Mouse (Mus musculus) urinary bladder, postnatal 10 days (tissue): Measurements from ENCODE around the gene Cenpa.
"Not testable (repeated sequence)": the region's sequence is repeated elsewhere in the genome, so short reads cannot be mapped to it uniquely, and the experiment has no call there.

Source experiments
- DNase-seq: peaks from one replicate; pipeline ENCODE4 v3.0.0; 2022; ENCODE audit warnings: low spot score

Gene Cenpa

DNA sequence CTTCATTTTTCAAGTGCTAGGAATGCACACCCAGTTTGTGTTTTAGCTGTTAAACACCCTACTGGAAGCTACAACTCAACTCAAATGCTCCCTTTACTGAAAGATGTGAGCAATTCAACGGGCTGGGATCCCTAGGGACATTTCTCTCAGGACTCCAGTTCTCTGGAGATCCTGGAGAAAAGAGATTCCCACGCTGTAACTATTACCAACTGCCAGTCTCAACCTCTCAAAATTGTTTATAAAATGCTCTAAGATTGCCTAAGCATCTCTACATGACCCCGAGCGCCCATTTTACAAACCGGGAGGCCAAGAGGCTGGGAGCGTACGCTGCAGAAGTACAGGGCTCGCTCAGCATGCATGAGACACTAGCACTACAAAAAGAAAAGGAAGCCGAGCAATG is 19.2 kb upstream of the Cenpa start:
- no peak for DNase-seq

DNA sequence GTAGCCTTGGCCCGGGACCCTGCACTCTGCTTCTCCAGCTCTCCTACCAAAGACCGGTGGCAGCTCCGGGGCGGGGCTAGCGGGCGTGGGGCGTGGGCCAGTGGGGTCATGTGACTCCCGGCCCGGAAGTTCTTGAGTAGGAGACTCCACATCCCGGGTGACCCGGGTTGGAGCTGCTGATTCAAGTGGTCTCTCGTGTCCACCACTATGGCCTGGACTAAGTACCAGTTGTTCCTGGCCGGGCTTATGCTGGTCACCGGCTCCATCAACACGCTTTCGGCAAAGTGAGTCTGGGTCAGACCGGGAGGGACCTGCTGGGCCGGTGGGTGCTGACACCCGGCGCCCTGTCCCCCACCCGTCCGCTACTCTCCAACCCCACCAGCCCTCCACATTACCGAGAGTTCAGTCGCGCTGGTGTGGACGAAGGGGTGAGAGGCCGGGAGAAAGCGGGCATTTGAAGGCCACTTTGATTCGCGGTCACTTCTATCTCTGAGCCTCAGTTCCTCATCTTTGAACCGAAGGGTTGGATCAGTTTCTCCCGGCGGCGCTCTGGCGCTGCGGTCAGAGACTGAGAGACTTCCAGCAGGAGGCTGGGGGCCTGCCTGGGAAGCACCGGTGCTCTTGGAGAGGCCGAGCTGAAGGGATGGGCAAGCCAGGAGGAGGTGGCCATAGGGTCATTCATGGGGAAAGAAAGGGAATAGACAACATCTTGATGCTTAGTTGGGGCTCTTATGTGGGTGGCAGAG is 18.6 kb upstream of the Cenpa start, which contains the start of gene Slc35f6:
Gene Slc35f6 (plus strand): TSS at position 119 of the 746 bp plus-strand sequence.
- peak; percentile 70 for DNase-seq

DNA sequence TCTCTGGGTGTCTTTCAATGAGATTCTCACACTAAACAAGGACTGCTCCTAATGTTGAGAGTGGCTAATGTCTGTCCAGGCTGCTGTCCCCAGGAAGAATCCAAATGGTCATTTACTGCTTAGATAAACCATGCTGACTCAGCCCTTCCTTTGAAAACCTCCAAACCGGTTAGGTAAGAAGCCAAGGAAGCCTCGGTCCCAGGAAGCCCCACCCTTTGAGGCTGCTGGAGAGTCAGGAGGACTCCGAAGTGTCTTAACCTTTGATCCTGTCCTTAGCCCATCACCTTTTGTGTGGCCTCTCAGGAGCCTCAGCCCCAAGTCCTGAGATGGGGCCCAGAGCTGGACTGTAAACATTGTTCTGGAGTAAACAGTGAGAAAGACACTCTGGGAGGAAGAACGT is 17.0 kb upstream of the Cenpa start:
- DNase-seq: no peak

DNA sequence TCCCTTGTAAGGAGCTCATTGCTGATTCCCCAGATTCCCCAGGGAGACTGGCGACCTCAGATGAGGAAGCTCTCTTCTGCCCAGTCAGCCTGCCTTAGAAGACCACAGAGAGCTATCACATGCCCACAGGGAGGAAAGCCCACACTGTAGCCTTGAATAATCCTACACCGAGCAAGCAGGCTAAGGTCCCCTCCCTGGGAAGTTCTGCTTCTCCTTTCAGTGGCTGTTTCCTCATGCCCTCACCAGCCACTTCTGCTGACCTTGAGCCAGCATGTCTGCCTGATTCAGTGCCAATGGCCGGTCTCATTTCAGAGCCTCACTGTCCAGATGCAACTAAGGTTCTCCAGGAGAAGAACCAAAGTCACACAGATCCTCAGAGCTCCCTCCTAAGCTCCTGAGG is 15.8 kb upstream of the Cenpa start:
- DNase-seq: no peak

DNA sequence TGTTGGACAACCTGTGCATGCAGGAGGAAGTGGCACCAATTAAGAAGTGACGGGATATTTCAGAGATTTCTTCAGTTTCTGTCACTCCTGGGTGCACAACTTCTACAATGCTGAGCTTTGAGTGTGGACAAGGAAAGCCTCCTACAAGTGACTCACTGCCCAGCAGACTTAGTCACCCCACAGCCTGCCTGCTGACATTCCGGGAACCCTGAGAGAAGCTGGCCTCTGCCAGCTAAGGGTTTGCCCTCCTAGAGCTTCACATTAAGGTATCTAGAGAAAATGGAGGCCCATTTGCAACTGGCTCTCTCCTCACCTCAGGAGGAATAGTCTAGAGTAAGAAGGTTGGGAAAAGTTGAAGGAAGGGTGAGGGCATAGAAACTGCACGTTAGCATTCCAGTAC is 15.0 kb upstream of the Cenpa start:
- DNase-seq: no peak

DNA sequence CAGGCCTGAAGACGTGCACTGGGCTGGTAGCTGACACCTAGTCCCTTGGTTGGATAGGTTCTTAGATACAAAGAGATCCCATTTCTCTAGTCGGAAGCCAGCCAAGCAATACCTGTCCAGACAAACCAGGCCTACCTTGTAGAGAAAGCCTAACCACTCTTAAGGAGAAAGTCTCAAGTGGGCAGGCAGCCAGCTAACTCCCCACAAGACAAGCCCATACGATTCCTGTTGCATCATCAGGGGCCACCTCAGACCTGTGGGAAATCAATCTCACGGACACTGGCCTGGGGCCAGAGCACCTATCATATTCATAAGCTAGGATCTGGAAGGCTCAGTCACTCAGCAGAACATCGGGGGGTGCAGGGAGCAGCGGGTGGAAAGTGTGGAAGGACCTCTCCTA is 13.3 kb upstream of the Cenpa start:
- no peak for DNase-seq

DNA sequence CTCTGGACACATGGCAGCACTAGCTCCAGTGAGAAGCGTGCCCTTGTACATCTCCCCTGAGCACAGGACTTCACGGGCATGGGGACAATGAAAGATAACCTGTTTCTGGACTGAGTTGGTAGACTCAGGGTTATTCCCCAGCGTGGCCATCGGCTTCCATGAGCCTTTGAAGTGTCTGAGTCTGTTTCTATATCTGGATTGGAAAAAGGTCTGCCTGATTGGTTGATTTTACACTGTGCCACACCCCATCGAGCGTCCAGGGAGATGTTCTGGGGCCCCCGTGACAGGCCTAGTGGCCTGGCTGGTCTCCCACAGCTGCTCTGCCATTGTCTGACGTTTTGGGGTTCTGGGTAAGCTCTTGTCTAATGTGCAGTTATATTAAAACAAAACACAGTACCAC is 11.5 kb upstream of the Cenpa start:
- DNase-seq: no peak

DNA sequence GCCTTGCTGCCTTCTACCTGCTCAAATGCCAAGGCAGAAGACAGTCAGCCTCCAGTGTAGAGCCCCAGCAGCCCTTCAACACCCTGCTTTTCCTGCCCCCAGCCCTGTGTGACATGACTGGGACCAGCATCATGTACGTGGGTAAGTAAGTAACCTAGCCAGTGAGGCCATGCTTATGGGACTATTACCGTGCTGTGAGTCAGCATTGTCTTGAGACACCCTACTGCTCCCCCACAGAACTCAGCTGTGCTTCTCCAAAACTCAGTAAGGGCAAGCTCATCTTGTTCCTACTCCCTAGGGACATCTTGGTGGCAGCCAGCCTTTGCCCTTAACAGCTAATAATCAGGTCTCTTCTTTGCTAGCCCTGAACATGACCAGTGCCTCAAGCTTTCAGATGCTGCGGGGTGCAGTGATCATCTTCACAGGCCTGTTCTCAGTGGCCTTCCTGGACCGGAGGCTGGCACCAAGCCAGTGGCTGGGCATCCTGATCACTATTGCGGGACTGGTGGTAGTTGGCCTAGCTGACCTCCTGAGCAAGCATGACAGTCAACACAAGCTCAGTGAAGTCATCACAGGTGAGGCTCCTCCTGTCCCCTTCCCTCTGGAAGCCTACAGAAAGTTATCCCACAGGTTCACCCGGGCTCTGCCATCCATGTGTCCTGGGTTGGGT is 10.9 kb upstream of the Cenpa start:
- DNase-seq: no peak

DNA sequence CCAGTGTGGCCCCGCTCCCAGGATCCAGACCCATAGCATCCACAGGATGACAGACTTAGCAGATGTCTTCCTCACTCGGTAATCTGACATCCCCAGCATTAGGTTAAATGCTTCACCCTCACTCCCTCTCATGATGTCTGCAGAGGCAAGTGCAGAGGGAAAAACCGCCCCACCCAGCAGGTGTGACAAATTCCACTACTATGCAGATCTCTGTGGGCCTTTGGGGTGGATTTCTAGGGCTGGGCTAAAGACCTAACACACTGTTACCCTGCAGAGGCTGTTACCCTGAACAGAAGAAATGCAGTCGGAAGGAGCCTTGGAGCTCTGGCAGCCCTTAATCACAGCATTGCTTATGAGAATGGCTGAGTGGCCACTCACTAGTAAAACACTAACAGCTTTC is 7.5 kb upstream of the Cenpa start:
- DNase-seq: no peak

DNA sequence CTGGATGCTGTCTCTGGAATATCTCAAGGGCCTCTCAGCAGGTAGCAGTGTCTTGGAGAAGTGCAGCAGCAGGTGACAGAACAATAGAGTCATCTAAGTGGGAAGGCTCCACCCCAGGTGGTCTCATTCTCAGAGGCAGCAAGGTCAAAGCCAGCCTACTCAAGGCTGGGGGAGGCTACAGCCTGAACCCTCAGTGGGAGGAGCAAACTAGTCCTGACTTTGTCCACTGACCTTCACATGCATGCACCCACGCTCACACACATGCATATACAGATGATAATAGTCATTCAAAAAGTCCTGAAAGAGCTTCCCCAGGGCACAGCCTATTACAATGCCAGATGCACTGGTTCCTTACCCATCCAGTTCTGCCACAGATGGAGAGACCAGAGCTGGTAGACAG is 6.3 kb upstream of the Cenpa start:
- no peak for DNase-seq

DNA sequence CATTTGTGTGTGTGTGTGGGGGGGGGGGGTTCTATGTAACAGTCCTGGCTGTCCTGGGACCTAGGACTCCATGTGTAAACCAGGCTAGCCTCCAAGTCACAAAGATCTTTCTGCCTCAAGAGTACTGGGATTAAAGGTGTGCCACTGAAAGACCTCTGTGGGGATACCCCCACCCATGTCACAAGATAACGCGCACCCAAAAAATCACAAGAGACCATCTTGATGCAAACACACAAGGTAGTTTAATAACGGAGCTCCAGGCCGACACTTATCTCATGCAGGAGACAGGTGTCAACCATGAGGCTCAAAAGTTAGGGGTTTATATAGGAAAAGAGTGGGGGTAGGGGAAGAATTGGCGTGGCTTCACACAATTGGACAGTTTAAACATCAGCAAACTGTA is 5.8 kb upstream of the Cenpa start:
- no peak for DNase-seq

DNA sequence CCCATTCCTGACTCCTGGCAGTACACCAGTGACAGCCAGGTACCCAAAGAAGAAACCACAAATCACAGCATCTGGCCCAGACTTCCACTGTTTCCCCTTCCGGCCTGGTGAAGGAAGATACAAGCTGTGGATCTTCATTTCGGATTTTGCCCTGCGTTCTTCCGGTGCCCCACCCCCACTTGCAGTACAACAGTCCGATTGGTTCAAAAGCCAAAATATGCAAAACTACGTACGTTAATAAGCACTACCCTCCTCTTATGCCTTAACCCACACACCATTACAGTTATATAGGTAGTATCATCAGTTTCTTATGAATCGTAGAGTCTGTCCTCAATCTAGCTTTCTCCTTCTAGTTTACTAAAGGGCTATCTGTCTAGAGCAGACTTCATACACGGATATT is 1.2 kb upstream of the Cenpa start:
- no peak for DNase-seq

DNA sequence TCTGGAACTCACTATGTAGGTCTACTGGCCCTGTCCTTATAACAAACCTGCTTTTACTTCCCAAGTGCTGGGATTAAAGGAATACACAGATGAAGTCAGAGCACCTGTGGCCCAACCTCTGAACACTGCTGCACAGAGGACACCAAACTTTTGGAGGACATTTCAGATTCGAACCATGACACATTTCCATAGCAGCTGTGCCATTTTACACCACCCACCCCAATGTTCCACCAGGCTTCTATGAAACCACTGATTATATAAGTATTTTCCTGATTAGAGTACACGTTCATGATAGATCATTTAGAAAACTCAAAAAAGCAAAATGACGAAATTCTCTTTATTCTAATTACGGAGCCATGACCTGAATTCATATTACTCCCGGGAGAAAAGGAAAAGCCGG is 609 bp upstream of the Cenpa start:
- DNase-seq: no peak

DNA sequence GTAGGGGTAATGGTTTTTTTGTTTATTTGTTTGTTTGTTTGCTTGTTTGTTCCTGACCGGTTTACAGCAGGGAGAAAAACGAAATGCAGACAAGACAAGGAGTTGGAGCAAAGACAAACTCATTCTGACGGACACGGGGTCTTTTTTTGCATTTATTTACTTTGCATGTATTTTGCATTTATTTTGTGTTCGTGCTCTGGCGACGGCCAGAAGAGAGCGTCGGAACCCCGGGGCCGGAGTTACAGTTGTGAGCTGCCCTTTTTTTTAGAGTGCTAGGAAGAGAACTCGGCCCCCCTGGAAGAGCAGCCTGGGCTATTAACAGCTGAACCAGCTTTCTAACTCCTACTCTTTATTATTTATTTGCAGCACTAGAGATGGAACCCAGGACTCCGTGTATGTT is 638 bp downstream of the Cenpa start:
- no peak for DNase-seq

DNA sequence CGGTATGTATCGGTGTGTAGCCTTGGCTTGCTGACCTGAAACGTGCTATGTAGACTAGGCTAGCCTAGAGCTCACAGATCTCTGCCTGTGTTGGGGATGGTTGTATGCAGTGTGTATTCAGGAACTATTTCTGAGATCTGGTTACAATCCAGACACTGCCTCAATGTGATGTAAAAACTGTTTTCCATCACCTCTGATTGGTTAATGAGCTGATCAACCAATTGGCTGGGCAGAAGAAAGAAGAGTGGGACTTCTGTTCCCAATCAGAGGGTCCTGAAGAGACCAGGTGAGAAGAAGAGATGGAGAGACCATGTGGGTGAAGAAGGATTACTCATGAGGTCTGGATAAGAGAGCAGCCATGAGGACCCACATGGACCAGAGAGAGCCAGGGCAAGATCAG is 1.1 kb downstream of the Cenpa start:
- no peak for DNase-seq

DNA sequence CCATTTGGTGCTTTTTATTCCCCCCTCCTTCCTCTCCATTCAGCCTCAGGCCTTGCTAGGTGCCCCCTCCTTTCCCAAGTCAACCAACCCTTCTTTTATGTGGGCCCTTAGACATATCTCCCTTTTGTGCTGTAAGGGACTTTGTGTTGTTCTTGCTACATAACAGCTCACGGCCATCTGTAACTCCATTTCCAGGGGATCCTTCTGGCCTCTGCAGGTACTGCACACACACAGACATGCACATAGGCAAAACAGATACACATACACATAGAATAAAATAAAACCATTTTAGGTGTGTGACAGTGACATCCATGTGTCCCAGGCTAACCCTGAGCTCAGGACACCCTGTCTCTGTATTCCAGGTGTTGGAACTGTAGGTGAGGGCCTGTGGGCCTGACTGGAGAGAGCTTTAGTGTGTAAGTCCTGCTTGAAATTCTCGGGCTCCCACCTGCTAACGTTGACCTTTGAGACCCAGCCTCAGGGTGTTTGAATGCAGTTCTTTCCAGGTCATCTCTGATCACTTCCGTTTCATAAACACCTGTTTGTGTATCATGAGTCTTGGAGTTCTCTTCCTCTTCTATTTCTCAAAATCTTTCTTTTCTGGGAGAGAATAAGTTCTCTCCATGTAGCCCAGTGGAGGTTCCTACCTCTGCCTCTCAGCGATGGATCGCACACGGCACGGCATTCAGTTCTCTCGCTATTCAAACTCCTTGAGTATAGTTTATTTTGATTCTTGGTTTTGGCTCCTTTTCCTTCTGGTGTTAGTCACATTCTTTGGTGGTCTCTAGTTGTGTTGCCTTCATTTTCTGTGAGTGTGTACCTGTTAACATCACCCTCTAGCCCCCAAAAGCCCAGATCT is 2.3 kb downstream of the Cenpa start:
- no peak for DNase-seq

DNA sequence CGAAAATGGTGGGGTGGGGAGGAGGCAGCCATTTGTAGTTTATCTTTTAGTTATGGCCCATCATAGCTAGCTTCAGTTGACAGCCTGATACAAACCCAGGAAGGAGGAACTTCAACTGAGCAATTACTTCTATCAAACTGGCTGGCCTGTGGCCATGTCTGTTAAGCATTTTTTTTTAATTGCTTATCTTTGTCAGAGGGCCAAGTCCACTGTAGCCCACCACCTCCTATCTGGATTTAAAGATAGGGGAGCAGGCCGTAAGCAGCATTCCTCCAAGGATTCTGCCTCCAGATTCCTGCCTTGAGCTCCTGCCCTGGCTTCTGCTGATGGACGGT is 2.9 kb downstream of the Cenpa start:
- no peak for DNase-seq

DNA sequence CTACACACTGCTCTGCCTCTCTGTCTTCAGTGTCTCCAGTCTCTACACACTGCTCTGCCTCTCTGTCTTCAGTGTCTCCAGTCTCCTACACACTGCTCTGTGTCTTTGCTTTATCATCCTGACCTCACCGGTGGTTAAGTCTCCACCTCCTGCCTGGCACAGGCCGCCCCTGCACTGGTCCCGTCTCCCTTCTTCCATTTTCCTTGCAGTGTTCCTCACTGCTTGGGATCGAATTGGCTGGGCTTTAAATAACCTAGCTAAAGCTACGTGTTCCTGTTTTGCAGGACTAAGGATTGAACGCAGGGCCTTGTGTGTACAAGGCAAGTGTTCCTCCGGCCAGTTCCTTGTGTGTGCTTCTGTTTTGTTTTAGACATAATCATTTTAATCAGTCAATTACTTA is 3.5 kb downstream of the Cenpa start:
- no peak for DNase-seq

DNA sequence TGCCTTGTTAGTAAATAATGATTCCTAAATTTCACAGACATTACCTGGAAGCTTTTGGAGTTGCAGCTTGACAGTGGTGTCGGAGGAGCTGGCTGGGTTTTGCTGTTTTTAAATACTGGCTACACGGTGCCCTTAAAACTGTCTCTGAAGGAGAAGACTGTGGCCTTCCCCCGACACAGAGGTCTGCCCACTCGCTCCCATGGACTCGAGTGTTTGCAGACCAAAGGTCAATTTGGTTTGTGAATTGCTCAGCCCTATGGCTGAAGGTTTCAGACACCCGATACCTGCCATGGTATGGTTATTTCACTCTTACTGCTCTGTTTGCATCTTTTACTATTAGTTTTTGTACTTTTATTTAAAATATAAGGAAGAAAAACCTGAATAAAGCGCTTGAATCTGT is 7.4 kb downstream of the Cenpa start:
- no peak for DNase-seq

DNA sequence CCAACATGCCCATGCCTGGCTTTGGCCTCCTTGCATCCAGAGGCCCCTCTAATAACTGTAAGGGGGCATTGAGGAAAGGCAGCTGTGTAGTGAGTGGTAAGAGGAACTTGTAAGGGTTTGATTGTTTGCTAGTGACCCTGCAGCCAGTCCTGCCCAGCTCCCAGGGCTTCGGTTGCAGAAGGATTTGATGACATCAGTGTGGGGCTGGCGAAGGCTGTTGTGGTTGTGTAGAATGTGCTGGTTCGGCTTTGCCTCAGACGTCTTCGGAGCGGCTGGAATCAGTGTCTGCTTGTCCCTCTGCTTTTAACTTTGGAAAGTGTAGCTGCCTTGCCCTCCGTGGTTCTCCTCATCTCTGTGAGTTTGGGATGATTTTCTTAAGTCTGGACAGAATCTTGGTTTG is 10.2 kb downstream of the Cenpa start:
- DNase-seq: no peak

DNA sequence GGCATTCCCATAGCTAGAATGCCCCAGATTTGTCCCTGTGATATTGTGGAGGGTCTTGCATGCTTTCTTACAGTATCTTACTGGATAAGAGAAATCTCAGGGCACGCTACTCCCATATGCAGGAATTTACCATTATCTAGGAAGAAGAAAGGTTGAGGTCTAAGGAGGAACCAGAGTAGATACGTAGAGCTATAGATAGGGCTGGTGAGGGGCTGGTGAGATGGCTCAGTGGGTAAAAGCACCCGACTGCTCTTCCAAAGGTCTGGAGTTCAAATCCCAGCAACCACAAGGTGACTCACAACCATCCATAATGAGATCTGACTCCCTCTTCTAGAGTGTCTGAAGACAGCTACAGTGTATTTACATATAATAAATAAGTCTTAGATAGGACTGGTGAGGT is 11.5 kb downstream of the Cenpa start:
- not testable (repeated sequence) for DNase-seq

DNA sequence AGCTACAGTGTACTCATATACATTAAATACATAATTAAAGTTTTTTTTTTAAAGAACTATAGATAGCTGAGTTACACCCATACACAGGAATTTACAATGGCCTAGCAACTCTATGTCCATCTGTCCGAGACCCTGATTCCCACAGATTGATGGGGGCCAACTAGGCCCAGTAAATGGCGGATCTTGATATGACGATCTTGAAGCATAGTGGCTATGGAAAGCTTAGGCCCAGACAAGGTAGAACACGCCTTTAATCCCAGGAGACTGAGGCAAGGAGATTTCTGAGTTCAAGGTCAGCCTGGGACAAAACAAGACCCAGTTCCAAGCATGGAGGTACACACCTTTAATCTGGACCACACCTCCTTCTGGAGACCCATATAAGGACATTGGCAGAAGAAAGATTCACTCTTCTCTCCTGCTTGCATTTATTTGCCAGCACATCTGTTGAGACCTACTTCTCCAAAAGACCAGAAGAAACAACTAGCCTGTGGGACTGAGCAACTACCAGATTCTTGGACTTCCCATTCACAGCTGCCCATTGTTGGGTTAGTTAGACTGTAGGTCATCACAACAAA is 12.2 kb downstream of the Cenpa start:
- no peak for DNase-seq

DNA sequence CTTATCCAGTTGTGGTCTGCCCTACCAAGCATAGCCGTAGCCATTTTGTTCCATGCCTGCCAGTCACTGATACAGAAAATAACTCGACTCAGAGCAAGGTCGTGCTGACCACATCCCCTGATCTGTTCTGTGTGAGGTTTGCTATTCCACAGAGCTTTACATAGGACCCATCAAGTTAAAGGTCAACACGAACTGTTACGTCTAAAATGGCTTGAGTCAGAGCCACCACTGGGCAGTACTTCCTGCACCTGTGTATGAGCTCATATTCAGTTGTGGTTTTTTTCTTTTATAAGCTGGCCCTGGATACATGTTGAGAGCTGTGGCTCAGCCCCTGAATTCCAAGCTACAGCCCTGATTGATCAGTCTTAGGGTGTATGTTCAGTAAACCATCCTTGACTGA is 13.0 kb downstream of the Cenpa start:
- no peak for DNase-seq
